Mouse (Mus musculus) NIH3T3 (cell line): ENCODE results near the gene Nlrc5.

Experiments used
- DNase-seq: peaks from one replicate; pipeline ENCODE4 v3.0.0-alpha.2; 2012; ENCODE audit warnings: low read depth

The Nlrc5 gene

DNA sequence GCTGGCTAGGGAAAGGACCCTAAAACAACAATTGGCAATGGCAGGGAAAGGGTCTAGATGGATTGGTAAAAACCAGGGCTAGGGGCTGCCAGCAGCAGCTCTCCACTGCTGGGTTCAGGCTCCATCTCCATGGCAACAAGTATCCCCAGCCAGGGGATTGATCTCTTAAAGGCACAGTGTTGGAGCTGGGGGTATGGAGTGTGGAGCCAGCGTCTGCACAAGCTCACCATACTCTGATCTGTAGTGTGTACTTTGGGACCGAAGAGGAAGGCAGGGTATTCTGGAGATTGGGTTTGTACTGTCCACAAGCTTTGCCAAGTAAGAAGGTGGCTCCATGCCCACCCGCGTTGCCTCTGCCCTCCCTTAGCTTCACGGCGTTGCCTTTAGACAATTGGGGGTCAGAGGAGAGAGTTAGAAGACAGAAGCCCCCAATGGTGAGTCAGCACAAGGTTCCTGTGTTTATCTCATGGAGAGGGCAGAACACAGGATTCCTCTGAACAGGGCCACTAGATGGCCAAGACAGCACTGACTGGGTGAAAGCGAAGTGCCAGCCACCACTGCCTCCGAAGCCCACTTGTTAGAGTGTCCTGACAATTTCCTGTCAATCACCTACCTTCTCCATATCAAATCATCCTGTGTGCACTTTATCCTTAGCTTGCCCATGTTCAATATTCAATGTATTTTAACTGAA, 133.1 kb downstream of the Nlrc5 start:
- DNase-seq, result no peak

DNA sequence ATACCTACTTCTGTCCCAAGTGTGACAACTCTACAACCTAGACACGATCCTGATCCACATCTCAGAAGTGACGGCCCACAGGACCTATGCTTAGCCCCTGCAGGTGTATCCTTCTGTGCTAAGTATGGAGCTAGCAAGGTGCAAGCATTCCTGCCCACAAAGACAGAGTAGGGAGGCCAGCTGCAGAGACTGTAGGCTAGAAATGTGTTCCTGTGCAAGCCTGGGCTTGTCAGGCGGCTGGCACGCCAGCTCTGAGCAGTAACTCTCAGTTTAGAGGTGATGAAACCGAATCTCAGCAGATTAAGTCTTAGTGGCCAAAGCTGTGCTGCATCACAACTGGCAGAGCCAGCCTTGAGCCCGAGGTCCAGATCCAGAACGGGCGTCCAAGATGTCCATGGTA, 133.9 kb downstream of the Nlrc5 start:
- DNase-seq, result no peak

DNA sequence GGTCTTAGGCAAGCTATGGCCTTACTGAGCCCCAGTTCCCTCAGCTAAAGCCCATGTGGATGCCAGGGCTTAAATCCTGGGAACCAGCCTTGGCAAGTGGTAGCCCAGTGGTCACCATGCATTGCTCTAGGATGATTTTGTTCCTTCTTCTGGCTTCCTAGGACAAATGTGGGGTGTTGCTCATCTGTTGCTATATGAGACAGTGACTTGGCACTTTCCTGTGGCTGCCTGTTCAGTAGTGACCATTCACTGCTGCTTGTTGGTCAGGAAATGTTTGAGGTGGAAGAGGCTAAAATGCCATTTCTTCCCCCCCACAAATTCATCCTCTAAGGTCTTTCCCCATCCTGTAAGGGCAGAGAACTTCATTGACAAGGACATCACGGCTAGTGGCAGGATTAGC, 135.3 kb downstream of the Nlrc5 start:
- DNase-seq, result no peak

DNA sequence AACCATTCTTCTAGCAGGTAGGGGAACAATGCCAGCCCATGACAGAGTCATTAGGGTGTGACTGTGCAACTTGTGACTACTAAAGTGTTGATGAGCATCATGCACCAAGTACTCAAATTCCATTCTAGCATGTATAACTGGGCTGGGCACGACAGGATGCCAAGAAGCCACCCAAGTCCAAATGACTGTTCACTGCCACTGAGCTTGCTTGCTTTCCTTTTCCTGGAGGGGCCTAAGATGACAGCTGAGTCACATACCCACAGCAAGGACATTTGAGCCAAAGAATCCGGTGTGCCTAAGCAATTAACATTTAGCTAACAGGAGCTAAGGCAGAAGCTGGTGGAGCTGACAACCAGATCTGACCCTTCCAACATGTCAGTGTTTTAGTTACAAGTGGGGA, 137.7 kb downstream of the Nlrc5 start:
- peak; percentile 22 for DNase-seq

DNA sequence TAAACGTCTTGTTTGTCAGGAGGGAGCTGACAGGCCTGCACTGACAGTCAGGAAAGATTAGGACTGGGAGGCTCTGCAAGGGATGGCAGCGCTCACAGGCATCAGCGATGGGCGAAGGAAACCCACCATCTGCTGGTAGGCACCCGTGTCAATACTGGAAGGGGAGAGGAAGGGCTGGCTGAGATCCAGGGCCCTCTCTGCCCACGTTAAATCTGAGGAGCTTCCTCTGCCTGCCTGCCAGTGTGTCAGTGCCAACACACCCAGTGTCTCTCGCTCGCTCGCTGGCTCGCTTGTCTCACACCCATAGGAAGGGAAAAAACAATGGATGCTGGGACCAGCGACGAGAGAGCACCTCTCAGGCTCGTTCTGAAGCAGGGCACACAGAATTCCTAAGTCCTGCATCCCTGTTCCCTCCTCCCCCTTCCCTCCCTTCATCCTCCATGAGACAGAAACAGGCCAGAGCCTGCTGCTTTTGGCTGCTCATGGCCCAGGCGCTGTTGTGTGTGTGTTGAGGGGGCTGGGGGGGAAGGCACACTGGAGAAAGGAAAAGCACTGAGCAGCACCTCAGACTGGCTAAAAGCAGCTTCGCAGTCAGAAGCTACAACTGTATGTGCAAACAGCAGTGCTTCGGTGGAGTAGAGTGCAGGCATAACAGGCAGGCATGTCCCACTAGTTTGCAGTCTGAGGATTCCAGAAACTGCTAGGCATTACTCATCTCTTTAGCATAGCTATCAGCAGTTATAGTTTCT, 140.2 kb downstream of the Nlrc5 start:
- peak; percentile 63 for DNase-seq

DNA sequence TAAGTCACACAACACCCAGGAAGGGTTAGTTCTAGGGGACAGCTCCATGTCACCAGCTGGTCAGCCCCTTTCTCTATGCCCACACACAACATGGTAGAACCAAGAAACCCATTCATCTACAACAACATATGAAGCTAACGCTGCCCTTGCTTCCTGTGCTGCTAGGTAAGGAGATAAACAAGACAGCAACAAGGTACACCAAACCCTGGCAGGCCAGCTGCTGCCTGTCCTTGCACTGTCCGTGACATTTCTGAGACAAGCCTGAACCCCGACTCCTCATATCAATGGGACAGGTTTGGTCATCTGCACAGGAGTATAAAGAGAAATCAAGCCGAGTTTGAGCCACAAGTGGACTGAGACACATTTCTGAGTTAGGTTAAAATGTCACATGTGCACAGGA, 141.0 kb downstream of the Nlrc5 start:
- no peak for DNase-seq
